Mouse (Mus musculus): ENCODE results near the gene Gsdma.

DNA sequence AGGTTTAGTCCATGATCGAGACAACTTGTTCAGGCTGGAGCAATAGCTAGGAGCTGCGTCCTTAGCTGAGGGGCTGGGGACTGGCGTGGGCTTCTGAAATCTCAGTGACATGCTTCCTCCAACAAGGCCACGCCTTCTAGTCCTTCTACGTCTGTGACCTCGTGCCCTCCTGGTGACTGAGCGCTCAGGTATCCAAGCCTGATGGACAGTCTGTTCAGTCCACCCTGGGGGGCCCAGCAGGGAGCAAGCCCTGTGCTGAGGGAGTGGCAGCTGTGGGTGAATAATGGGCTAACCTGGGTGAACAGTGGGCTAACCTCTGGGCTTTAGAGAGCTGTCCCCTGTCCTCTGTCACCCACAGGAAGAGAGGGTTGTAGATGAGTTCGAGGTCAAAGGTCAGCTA, 23.9 kb downstream of the Gsdma start:
- TF ChIP-seq GATA1 (IDR thresholded peaks at IDR 0.05; ENCODE audit: low read length) (no peak), TAL1 (IDR thresholded peaks at IDR 0.05; ENCODE audit: low read length) (no peak)

All from erythroblast, embryonic 14.5 days (primary cell).